Mouse (Mus musculus) thymus, adult 2 months (tissue): ENCODE data around the gene Cars. TPM values are rescaled to one million over a fixed set of nuclear protein-coding genes. Genes with fewer than 3 reads are reported as not detected.
A peak's percentile ranks its signal among the peaks of the same experiment; 100 is the strongest.
"Not testable (repeated sequence)": the region's sequence is repeated elsewhere in the genome, so short reads cannot be mapped to it uniquely, and the experiment has no call there.

Experiments
- DNase-seq: peaks from one replicate; pipeline ENCODE4 v3.0.0; 2021
- H3K27ac ChIP-seq: fragments of 200-500 bp; 2 replicates; pipeline ENCODE4 v1.5.1; 2012; ENCODE audit warnings: low read length, control low read depth; ENCODE audit not compliant: control insufficient read depth, insufficient read depth
- H3K27me3 ChIP-seq: fragments of 200-500 bp; 2 replicates; pipeline ENCODE4 v1.6.1; 2012; ENCODE audit warnings: mild to moderate bottlenecking, low read length, moderate library complexity, mixed read lengths; ENCODE audit not compliant: control insufficient read depth, insufficient read depth
- H3K36me3 ChIP-seq: fragments of 200-500 bp; 2 replicates; pipeline ENCODE4 v1.6.1; 2012; ENCODE audit warnings: mild to moderate bottlenecking, low read length, moderate library complexity; ENCODE audit not compliant: control insufficient read depth, insufficient read depth
- H3K4me1 ChIP-seq: fragments of 200-500 bp; replicated peaks from 2 replicates; pipeline ENCODE4 v1.6.1; 2012; ENCODE audit warnings: low read length; ENCODE audit not compliant: control insufficient read depth, insufficient read depth
- H3K4me3 ChIP-seq: fragments of 200-500 bp; 2 replicates; pipeline ENCODE4 v1.5.1; 2012; ENCODE audit warnings: mild to moderate bottlenecking, low read length, control low read depth, moderate library complexity; ENCODE audit not compliant: control insufficient read depth, insufficient read depth
- CTCF ChIP-seq: fragments of 200-500 bp; IDR thresholded peaks from 2 replicates; pipeline ENCODE4 v1.5.1; 2012; ENCODE audit warnings: mild to moderate bottlenecking, control low read depth, low read length, moderate library complexity, borderline replicate concordance; ENCODE audit not compliant: control insufficient read depth, poor library complexity, insufficient read depth; ENCODE audit errors: extremely low read depth
- POLR2A ChIP-seq: fragments of 200-500 bp; IDR thresholded peaks from 2 replicates; pipeline ENCODE4 v1.6.1; 2012; ENCODE audit warnings: mild to moderate bottlenecking, low read length, control low read depth, moderate library complexity; ENCODE audit not compliant: control insufficient read depth, poor library complexity, insufficient read depth; ENCODE audit errors: extremely low read depth
- WGBS: fragments of 180-500 bp; shearing (Covaris S2); methylation state at CpG from one replicate; pipeline ENCODE4 v1.1.7; 2018; 5-methylcytosine and 5-hydroxymethylcytosine counted together
- polyA plus RNA-seq: library from polyadenylated mRNA; depleted of rRNA; stranded (reverse); fragments of >200 nt; gene quantifications from 2 replicates; pipeline ENCODE4 v1.2.3, GENCODE M21; 2012

Cars gene
- polyA plus RNA-seq, 1 experiment, result 24.5 TPM

- under 1% methylated on average over 54 of the region's 63 CpGs for WGBS
- peak overlapping the region; percentile 80 for H3K4me3 ChIP-seq
- peaks cover 5% of the 10 kb centered on the region; the same call in 1 of the 2 replicates for H3K4me1 ChIP-seq
- no peaks in the 10 kb centered on the region for H3K36me3 ChIP-seq
- no peak for TF ChIP-seq POLR2A
- TF ChIP-seq CTCF, result 0 out of 2 replicates have a peak, but pooled peaks have one; percentile 29
- H3K27ac ChIP-seq, result peak overlapping the region; percentile 66
- DNase-seq, result peak; percentile 72
- no peaks in the 10 kb centered on the region for H3K27me3 ChIP-seq
Observed at GRCm38 (mm10) chr7:143548231-143548961, 51.5 kb downstream of the Cars start.

GRCm38 (mm10) chr7:143546554-143546953, 53.3 kb downstream of the Cars start:
- DNase-seq, result no peak
- TF ChIP-seq CTCF, result no peak
- no peak for TF ChIP-seq POLR2A
- Histone ChIP-seq H3K36me3 (no peaks in the 10 kb centered on the region), H3K4me1 (peaks cover 5% of the 10 kb centered on the region; the same call in 1 of the 2 replicates), H3K4me3 (no peak overlapping the region), H3K27ac (no peak overlapping the region), H3K27me3 (no peaks in the 10 kb centered on the region)
- WGBS, result 25% methylated on average over 2 of the region's 2 CpGs

GRCm38 (mm10) chr7:143544368-143544767, 55.5 kb downstream of the Cars start:
- Histone ChIP-seq H3K4me3 (no peak overlapping the region), H3K4me1 (peaks cover 3% of the 10 kb centered on the region; the same call in 1 of the 2 replicates), H3K27ac (no peak overlapping the region), H3K36me3 (peaks cover 10% of the 10 kb centered on the region), H3K27me3 (no peaks in the 10 kb centered on the region)
- WGBS, result 93% methylated on average over 2 of the region's 2 CpGs
- TF ChIP-seq CTCF, result no peak
- TF ChIP-seq POLR2A, result no peak
- peak; percentile 50 for DNase-seq

GRCm38 (mm10) chr7:143538671-143539070, 61.2 kb downstream of the Cars start:
- DNase-seq, result no peak
- TF ChIP-seq POLR2A (no peak), CTCF (no peak)
- WGBS, result 88% methylated on average over 1 of the region's 1 CpGs
- no peak overlapping the region for H3K4me3 ChIP-seq
- no peaks in the 10 kb centered on the region for H3K27me3 ChIP-seq
- no peak overlapping the region for H3K27ac ChIP-seq
- peaks cover under 1% of the 10 kb centered on the region; the same call in 1 of the 2 replicates for H3K4me1 ChIP-seq
- peaks cover 64% of the 10 kb centered on the region for H3K36me3 ChIP-seq

DNA sequence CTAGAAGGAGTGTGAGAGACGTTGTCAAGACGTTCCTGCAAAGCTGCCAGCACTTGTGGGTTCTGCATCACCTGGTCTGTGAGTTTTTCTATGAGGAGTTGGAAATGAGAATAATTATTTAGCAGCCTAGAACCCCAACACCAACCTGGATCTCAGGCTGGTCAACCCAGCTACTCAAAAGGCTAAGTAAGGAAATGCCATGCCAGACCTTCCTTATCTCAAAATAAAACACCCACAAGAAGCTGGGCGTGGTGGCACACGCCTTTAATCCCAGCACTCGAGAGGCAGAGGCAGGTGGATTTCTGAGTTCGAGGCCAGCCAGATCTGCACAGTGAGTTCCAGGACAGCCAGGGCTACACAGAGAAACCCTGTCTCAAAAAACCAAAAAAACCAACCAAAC, 61.7 kb downstream of the Cars start:
- not testable (repeated sequence) for DNase-seq, H3K4me1 ChIP-seq, H3K4me3 ChIP-seq, H3K27ac ChIP-seq, H3K27me3 ChIP-seq
- WGBS, result 93% methylated on average over 6 of the region's 6 CpGs
- peaks cover 67% of the 10 kb centered on the region for H3K36me3 ChIP-seq

GRCm38 (mm10) chr7:143536251-143536650, 63.6 kb downstream of the Cars start:
- TF ChIP-seq POLR2A, result no peak
- TF ChIP-seq CTCF, result no peak
- no peaks in the 10 kb centered on the region for H3K27me3 ChIP-seq
- H3K27ac ChIP-seq, result no peak overlapping the region
- no peak for DNase-seq
- 93% methylated on average over 3 of the region's 3 CpGs for WGBS
- H3K4me1 ChIP-seq, result no peaks in the 10 kb centered on the region
- H3K4me3 ChIP-seq, result no peak overlapping the region
- peaks cover 81% of the 10 kb centered on the region for H3K36me3 ChIP-seq

- peaks cover 91% of the 10 kb centered on the region for H3K36me3 ChIP-seq
Observed at GRCm38 (mm10) chr7:143533284-143533683, 66.6 kb downstream of the Cars start.

More at GRCm38 (mm10) chr7:143533284-143533683, 66.6 kb downstream of the Cars start:
- no peaks in the 10 kb centered on the region for H3K4me1 ChIP-seq
- no peak for TF ChIP-seq CTCF
- TF ChIP-seq POLR2A, result no peak
- DNase-seq, result no peak
- 89% methylated on average over 2 of the region's 2 CpGs for WGBS
- no peak overlapping the region for H3K27ac ChIP-seq
- no peaks in the 10 kb centered on the region for H3K27me3 ChIP-seq
- H3K4me3 ChIP-seq, result no peak overlapping the region
